Mouse (Mus musculus): ENCODE measurements at regions not wholly inside any gene's neighbourhood (a gene's known extent, or its start where the extent isn't known, plus 50 kb on each side); places are given as distances from the start of the nearest gene placed in this dataset.
A peak's percentile ranks its signal among the peaks of the same experiment; 100 is the strongest.

GRCm38 (mm10) chr9:74342176-74342575 is 232.0 kb downstream of the Wdr72 start:
- DNase-seq = no peak

- DNase-seq = no peak
These were observed 234.9 kb downstream of the Wdr72 start for GRCm38 (mm10) chr9:74345027-74345426.

- DNase-seq = no peak
These were observed 238.6 kb downstream of the Wdr72 start for GRCm38 (mm10) chr9:74348776-74349175.

- no peak for DNase-seq
These were observed 255.8 kb downstream of the Wdr72 start for GRCm38 (mm10) chr9:74365930-74366438.

- no peak for DNase-seq
These were observed 266.0 kb downstream of the Wdr72 start for GRCm38 (mm10) chr9:74376191-74376590.

- DNase-seq = peak; percentile 39
These were observed 267.0 kb downstream of the Wdr72 start for GRCm38 (mm10) chr9:74377204-74377603.

- peak; percentile 62 for DNase-seq
These were observed 274.2 kb downstream of the Wdr72 start for GRCm38 (mm10) chr9:74384206-74384896.

- peak; percentile 48 for DNase-seq
These were observed 315.4 kb downstream of the Wdr72 start for GRCm38 (mm10) chr9:74425594-74425993.

- DNase-seq = peak; percentile 29
These were observed 339.8 kb downstream of the Wdr72 start for GRCm38 (mm10) chr9:74449981-74450380.

- DNase-seq = no peak
These were observed 350.9 kb downstream of the Wdr72 start for GRCm38 (mm10) chr9:74461084-74461483.

GRCm38 (mm10) chr9:74476830-74477229 is 366.7 kb downstream of the Wdr72 start:
- no peak for DNase-seq

GRCm38 (mm10) chr9:74479273-74479672 is 369.1 kb downstream of the Wdr72 start:
- DNase-seq = no peak

GRCm38 (mm10) chr9:74513887-74514286 is 347.8 kb upstream of the Onecut1 start:
- no peak for DNase-seq

- no peak for DNase-seq
These were observed 333.2 kb upstream of the Onecut1 start for GRCm38 (mm10) chr9:74528550-74528949.

- no peak for DNase-seq
These were observed 331.4 kb upstream of the Onecut1 start for GRCm38 (mm10) chr9:74530317-74530716.

GRCm38 (mm10) chr9:74530748-74531147 is 331.0 kb upstream of the Onecut1 start:
- no peak for DNase-seq

GRCm38 (mm10) chr9:74531986-74532385 is 329.7 kb upstream of the Onecut1 start:
- DNase-seq = no peak

GRCm38 (mm10) chr9:74534976-74535375 is 326.7 kb upstream of the Onecut1 start:
- no peak for DNase-seq

GRCm38 (mm10) chr9:74556116-74556515 is 305.6 kb upstream of the Onecut1 start:
- peak; percentile 37 for DNase-seq

GRCm38 (mm10) chr9:74592757-74593156 is 269.0 kb upstream of the Onecut1 start:
- peak; percentile 85 for DNase-seq

GRCm38 (mm10) chr9:74593970-74594369 is 267.8 kb upstream of the Onecut1 start:
- no peak for DNase-seq

- no peak for DNase-seq
These were observed 257.3 kb upstream of the Onecut1 start for GRCm38 (mm10) chr9:74604415-74604814.

- no peak for DNase-seq
These were observed 239.8 kb upstream of the Onecut1 start for GRCm38 (mm10) chr9:74621957-74622356.

GRCm38 (mm10) chr9:74645394-74645793 is 216.3 kb upstream of the Onecut1 start:
- peak; percentile 77 for DNase-seq

GRCm38 (mm10) chr9:74650036-74650435 is 211.7 kb upstream of the Onecut1 start:
- no peak for DNase-seq
